Mouse (Mus musculus) layer of hippocampus, adult 9-11 months (tissue): Measurements from ENCODE around the gene Kcnb1.

Experiments
- DNase-seq: peaks from one replicate; pipeline ENCODE4 v3.0.0; 2022

Kcnb1 gene

DNA sequence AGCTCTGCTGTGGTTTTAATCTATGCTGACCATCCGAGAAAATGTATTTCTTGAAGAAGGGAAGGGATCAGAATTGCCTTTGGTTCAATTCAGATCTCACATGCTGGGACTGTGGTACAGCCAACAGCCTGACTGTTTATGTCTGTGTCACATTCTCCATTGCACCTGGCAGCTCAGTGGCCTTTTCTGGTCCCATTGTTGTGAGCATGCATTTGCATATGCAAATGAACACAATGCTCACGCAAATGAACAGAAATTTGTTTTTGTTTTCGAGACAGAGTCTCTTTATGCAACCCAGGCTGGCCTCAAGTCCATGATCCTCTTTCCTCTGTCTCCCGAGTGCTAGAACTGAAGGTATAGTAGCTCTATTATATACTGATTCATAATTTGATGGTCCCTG, 64.2 kb downstream of the Kcnb1 start:
- DNase-seq = no peak

DNA sequence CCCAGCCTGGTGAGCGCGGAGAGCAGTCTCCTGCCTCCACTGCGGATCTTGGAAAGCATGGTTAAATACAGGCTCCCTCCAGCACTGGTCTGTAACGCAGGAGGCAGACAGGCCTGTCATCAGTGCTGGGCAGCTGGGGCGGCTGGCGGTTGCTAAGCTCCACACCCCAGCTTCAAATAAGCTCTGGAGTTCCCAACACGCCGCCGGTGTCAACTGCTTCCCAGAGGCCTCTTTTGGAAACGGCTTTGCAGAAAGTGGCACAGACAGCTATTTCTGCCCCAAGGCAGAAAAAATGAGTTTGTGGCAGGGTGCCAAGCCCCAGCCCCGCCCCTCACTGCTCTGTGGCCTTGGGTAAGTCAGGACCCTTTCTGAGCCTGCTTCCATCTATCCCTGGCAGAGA, 66.0 kb downstream of the Kcnb1 start:
- no peak for DNase-seq

DNA sequence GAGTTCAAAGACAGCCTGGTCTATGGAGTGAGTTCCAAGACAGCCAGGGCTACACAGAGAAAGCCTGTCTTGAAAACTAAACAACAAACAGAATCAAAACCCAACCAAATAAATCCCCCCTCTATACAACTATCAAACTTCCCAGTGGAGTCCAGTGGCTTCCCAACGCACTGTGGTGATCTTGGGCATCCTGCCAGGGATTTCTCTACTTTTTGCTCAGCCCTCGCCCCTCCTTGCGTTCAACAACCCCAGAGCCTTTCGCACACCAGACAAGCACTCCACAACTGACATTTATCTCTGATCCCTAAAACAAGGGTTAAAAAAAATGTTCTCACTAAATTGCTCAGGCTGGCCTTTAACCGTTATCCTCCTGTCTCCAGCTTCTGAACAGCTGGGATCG, 67.2 kb downstream of the Kcnb1 start:
- DNase-seq = no peak

DNA sequence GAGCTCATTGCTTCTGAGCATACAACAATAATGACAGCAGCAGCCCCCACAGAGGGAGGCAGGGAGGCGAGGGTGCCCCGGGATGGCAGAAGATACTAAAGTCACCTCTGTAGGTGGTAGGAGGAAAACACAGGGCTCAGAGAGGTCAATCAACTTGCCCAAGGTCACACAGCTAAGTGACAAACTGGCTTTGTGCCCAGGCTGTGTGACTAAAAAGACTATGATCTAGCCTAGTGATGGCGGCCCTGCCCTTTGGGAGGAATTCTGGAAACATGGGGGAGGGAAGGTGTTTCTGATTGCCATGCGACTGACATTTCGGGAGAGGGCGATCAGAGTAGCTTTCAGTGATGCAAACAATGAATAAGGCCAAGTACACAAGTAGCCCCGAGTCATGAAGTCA, 68.0 kb downstream of the Kcnb1 start:
- no peak for DNase-seq

DNA sequence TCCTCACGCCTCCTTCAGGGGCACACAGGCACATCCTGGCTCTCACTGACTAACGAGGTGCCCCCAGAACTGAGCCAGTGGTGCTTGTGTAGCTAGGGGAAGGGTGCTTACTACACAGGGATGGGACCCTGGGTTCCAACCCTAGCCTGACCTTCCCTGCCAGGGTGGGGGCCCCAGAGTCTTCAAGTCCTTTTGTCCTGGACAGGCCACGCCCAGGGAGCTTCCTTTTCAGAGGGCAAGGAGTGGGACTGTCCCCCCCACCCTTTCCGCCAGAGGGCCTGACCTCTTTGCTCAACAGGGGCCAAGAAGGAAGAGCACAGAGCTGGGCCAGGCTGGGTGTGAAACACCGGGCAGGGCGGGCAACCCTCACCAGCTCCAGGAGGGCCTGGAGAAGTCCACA, 68.7 kb downstream of the Kcnb1 start:
- no peak for DNase-seq

DNA sequence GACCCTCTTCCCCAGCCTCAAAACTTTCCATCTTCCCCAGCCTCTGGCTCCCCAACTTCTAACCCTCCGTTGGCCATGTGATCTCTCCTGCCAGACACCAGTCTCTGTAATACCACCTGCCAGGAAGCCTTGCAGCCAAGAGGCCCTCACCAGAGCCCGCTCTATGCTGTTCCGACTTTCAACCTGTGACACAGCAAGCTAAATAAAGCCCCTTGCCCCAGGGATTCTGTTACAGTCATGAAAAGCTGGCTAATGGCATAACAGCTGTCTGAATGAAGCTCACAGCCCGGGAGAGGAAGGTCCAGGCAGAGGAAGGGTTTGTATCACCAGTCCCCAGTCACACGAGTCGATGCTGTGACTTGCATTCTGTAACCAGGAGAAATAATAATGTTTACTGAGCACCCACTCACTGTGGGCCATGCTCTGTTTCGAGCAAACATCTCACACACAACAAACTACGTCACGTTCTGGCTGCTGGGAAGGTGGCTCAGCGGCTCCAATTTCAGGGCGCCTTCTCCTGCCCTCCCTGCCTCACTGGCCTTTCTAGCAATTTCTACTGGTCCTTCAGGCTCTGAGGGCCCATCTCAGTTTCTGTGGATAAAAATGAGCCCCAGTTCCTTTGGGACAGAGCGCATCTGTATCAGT, 69.6 kb downstream of the Kcnb1 start:
- DNase-seq = no peak

DNA sequence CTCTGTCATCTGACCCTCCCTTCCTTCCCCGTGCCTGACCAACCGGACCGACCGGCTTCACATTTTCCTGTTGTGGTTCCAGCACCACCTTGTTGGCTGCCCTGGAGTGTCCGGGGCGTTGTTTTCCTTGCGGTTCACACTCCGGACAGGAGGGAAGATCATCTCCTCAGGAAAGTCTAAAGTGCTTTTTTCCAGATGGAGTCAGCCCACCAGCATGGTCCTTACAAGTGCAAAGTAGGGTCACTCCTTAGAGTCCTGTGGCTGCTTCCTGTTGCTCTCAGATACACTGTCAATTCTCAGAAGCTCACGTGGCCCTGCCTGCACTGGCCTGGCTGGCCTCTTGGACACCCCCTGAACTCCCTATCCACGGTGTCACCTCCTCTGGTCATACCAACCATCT, 71.9 kb downstream of the Kcnb1 start:
- DNase-seq = no peak

DNA sequence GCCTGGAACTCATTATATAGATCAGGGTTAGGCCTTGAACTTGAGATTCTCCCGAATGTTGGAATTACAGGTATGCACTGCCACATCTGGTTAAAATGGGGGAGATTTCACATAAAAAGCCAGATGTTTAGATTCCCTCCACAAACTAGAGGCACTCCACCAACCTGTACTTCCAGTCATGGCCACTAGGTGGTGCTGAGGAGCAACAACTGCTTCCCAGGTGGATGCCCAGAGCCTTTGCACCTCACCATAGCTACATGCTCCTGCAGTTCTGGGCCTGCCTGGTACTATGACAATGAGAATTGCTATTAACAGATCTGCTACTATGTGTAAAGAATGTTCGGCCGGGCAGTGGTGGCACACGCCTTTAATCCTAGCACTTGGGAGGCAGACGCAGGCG, 77.2 kb downstream of the Kcnb1 start:
- DNase-seq = peak; percentile 41

DNA sequence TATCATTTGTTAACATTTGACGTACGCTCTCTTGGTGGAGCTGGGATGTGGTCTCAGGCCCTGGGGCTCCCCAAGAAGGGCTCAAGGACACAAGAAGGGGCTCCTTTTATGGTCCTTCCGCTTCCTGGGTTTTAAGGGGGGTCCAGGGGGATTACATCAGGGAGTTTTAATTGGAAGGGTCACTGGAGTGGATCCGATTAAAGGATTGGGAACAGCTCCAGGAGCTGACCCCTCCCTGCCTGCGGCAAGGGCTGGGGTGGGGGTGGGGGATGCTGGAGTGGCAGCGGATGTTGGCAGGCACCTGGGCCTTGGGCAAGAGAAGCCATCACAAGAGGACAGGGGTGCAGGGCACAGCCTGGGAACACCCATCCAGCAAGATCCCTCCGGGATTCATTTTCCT, 77.7 kb downstream of the Kcnb1 start:
- DNase-seq = no peak

DNA sequence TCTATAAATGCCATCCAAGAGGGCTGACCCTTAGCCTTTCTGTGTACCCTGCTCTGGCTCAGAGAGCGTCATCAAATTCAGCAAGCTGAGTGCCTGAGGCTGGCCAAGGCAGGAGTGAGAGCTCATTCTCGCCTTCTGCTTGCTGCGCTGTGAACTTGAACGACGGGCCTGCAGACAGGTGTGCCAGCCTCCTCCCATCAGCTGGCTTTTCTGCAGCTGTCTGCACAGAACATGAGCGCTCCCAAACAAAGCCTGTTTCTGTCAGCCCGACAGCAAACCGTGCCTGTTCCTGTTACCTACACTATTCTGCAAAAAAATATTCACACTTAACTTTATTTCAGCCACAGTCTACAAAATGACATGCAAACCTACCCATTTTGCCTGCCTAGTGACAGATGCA, 80.4 kb downstream of the Kcnb1 start:
- no peak for DNase-seq

DNA sequence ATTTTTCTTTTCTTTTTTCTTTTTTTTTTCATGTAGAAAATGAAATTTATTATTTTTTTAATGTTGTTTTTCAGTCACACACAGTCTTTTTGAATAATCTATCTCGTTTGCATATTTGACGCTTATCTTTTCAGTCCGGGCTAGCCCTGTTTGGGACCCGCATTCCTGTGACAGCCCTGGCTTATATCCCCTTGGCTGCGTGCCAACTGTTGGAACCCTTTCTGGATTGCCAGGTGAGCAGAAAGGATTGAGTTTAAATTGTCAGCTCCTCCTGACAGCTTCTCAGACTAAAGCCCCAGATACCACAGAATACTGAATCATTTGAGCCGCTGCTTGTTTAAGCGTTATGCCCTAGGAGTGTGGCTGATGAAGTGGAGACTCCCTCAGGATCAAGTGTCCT, 86.4 kb downstream of the Kcnb1 start:
- DNase-seq = no peak

DNA sequence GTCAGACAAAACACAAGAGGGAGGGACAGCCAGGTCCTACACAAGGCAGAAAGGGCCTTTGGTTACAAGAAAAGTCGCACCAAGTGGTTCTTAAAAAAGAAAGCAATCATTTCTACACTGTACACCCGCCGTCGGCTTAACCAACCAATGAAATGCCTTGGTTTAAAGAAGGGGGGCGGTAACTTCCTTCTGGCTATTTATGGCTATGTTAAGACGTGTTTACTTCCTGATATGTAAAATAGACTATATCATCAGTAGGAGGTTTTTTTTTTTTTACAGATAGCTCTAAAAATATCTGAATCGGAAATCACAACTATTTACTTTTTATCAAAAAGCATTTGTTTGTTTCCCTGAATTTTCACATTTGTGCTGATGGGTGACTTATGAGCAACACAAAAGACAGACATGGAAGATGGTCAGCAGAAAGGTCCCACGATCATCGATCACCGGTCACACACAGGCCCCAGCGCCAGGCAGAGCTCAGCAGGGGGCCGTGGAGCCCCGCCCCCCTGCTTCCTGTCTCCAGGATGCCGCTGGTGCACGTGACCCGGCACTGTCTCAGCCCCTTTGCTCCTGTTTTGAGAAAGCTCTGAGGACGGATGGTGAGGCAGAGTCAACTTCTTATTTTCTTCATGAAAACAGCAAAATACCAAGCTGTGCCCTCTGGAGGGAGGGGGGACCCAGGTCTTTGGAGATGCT, 88.1 kb downstream of the Kcnb1 start:
- DNase-seq = no peak

DNA sequence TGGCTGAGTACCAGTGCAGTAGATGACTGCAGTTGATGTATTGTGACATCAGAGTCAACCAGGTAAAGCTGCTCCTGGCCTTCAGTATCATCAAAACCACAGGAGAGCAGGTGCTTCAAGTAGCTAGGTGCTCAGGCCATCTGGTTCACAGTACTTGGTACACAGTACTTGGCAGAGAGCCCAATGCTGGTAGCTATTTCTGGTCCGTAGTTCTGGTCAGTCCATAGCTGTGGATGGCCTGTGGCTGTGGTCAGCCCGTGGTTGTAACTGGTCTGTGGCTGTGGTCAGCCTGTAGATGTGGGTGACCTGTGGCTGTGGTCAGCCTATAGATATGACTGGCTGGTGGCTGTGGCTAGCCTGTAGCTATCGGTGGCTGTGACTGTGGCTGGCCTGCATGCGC, 95.3 kb downstream of the Kcnb1 start:
- DNase-seq = no peak

DNA sequence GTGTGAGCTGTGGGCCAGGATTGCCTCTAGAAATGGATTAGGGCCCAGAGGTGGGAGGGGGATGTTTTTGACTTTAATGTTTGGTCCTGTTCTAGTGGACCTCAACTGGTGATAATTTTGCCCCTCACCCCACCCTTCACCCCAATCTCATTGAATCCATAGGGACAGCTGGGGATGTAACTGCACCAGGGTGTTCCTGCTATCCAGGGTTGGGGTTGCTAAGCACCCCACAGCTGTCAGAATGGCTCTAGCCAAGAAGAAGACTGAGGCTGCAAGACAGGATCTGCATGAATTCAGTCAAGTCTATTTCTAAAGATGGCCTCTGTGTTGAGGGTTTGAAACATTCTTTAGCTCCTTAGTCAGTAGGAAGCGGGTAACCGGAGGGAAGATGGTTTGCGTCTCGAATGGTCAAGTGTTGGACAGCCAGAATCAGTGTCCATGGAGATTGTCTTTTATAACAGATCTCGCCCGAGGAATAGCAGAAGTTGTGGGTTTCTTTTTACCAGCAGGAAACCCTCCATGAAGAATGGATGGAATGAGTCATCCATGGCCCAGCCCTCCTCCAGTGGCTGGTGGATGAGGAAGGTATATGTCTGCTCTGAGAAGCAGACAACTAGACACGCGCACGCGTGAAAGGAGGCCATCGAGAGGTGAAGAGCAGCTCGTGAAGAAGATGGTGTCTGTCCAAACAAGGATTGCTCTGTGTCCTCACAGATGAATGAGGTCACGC, 96.6 kb downstream of the Kcnb1 start:
- DNase-seq = no peak

DNA sequence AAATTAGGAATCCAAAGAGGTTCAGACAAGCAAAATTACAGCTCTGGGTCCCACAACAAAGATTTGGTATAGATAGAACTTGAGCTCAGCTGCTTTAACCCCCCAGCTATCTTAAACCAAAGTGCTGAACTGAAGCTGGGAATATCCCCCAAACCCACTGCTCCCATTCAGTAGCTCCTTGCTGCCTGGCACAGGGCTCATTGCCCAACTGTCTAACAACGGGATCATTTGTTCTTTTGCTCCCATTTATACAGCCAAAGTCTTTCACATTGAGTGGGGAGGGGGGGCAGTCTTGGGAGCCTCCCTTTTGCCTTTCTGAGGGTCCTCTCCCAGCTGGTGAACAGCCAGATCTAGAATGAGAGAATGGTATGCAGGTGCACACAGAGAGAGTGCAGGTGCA, 99.7 kb downstream of the Kcnb1 start:
- DNase-seq = no peak

DNA sequence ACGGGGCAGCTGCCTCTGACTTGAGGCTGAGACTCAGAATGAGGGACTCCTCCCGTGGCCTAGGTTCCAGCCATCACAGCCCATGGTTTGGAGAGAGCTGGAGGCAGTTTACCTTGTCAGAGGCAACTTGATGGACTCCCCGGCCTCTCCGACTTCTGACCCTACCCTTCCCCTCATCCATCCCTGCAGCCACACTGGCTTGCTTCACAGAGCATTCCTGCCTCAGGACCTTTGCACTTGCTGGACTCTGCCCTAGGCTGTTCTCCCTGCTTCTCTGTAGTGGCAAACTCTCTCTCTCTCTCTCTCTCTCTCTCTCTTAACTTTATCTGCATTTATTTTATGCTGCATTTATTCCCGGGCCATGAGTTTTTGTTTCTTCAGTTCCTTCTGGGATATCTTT, 103.1 kb downstream of the Kcnb1 start:
- no peak for DNase-seq

DNA sequence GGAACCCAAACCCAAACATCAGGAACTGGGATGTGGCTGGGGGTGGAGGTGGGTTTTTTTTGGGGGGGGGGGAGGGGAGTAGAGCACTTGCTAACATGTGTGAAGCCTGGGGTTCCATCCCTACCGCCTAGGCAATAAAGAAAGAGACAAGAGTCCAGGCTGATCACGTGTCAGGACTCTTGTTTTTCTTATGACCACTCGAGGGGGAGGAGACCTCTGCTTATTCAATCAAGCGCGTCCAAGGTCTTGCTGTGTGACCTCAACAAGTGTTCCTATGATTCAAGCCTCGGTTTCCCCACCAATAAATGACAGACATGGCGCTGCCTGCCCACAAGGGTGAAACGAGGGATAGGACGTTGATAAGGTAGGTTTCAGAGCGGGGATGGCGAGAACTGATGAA, 103.9 kb downstream of the Kcnb1 start:
- no peak for DNase-seq

DNA sequence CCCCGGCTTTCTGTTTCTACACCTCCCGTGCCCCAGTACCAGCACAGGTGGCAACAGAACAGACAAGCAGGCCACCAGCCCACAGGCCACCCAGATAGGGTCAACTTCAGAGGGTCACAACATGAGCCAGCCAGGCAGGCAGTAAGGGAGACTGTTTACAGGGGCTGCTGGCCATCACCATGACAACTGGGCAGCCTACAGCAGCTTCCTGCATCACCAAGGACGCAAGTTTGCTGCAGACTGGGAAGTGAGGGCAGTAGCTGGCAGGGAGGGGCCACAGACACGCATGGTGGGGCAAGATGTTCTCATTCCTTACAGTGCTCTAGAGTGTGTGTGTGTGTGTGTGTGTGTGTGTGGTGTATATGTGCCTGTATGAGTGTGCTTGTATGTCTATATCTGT, 108.3 kb downstream of the Kcnb1 start:
- no peak for DNase-seq

DNA sequence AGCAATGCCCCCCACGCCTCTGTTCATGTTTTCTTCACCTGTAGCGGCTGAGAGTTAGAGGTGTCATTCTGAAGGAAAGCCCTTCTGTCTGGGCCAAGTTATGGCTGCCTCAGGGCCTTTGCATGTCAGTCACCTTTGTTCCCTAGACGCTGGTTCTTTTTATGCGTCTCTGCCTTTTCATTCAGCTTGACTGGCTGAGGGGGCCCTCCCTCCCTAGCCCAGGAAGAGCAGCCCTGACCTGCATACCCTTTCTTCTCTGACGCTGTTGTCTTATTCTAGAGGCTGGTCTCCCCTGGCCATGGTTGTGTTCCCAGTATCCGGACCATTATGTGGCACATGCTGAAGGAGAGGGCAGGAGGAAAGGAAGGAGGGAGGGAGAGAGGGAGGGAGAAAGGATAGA, 108.8 kb downstream of the Kcnb1 start:
- no peak for DNase-seq

DNA sequence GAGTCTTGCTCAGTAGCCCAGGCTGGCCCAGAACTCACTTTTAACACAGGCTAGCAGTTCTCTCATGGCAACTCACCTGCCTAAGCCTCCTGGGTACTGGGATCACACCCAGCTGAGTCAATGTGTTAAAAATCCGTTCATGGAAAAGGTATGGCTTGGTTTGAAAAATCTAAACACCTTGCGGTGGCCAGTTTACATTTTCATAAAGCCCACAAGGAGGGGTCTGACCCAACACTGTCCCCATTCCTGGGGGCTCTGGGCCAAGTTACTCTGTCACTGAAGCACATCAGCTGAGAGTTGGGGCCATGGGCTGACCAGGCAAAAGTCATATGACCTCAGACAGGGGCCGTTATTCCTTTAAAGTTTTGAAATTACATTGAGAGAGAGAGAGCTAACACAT, 109.6 kb downstream of the Kcnb1 start:
- no peak for DNase-seq

DNA sequence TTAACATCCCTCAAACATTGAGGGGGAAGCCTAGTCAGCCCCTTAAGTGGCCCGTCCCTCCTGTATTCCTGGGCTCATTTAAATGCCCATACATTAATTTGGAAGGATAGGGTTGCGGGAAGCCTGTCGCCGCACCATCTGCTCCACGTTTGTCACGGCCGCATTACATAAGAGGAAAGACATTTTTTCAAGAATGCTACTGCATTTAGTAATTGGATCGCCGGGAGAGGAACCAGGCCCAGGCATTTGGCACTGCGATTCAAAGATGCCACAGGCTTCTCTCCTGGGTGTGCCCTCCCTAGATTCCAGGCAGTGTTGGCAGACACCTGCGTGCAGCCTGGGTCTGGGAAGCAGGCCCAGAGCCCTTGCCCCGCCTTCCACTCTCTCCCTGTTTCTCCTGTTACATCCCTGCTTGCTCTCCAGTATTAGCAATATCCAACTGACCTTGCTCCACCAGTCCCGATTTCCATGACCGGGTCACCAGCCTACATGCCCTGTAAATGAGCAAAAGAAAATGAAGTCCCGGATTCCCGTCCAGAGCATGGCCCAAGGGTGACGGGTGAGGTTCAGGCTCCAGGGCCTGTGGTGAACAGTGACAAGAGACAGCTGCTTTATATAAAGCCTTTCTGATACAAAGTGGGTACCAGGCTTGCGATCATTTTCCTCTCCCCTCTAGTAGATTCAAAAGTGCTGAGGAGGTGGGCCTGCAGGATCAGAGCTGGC, 110.3 kb downstream of the Kcnb1 start:
- peak; percentile 81 for DNase-seq

DNA sequence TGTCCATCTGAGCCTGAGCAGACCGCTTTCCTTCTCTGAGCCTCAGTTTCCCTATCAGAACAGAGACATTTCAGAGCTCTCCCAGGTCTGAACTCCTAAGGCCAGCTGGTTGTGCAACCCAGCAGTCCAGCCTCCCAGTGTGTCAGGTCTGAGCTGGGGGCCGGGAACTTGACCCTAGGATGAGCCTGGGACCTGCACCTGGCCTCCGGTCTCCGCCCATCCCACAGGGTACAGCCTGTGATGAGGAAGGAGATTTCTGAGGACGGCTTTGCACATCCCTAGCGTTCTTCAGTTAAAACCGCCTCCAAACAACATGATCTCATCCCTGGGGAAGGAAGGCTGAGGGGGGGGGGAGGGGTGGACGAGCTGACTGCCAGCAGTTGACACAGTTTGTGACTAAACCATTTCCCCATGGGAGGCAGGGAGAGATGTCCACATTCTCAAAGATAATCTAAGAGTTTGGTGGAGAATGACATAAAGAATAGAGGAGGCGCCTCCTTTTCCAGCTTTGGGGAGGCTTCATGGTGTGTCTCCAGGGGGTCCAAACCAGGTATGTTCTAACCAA, 110.9 kb downstream of the Kcnb1 start:
- peak; percentile 47 for DNase-seq

DNA sequence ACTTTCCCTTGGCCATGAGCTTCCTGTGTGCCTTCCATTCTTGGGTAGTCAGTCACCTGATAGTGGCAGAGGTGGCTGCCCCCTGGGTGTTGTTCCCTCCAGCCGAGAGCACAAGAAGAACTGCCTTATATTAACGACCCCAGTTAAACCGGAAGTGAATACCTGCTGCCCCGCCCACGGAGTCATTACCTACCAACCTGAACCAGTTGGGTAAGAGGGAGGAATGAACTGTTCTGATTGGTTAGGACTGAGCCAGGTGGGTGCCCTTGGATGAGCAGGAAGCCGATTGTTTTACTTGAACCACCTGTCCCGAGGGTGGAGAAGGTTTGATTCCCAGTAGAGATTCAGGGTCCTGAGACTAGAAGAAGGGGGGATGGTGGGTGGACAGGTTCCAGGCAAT, 111.5 kb downstream of the Kcnb1 start:
- DNase-seq = no peak
